Mouse (Mus musculus): ENCODE measurements at regions not wholly inside any gene's neighbourhood (a gene's known extent, or its start where the extent isn't known, plus 50 kb on each side); places are given as distances from the start of the nearest gene placed in this dataset.

- no peak overlapping the region for H3K27ac ChIP-seq (ENCODE audit: insufficient read depth, low read depth)
- no peak overlapping the region for H3K4me2 ChIP-seq (ENCODE audit: insufficient read depth, low read depth, poor library complexity, severe bottlenecking)
- no peaks in the 10 kb centered on the region for H3K27me3 ChIP-seq (replicated peaks)
- H3K9me3 ChIP-seq (replicated peaks; ENCODE audit: low read length) = no peaks in the 10 kb centered on the region
- no peaks in the 10 kb centered on the region for H3K4me1 ChIP-seq (ENCODE audit: control insufficient read depth in 1 of 2, insufficient read depth in 2 of 2)
- H3K4me3 ChIP-seq (replicated peaks in 1 of 3; ENCODE audit: low read depth in 2 of 3, low read length in 2 of 3, poor library complexity in 1 of 3) = no peak overlapping the region
- TF ChIP-seq RCOR1 (conservative IDR thresholded peaks at IDR 0.05; ENCODE audit: low read depth, low read length) (no peak), EP300 (IDR thresholded peaks at IDR 0.05; ENCODE audit: low read length) (no peak), POLR2AphosphoS2 (IDR thresholded peaks at IDR 0.05; ENCODE audit: low read depth, low read length) (no peak), USF1 (IDR thresholded peaks at IDR 0.05; ENCODE audit: low read depth, low read length) (no peak), KAT2A (IDR thresholded peaks at IDR 0.05; ENCODE audit: insufficient replicate concordance, low read length) (no peak), UBTF (IDR thresholded peaks at IDR 0.05; ENCODE audit: low read depth, low read length) (no peak), E2F4 (IDR thresholded peaks at IDR 0.05; ENCODE audit: insufficient replicate concordance, low read depth, low read length) (no peak), MXI1 (IDR thresholded peaks at IDR 0.05; ENCODE audit: low read depth, low read length) (no peak), MYC (IDR thresholded peaks at IDR 0.05; ENCODE audit: low read depth, low read length) (no peak), POLR2A (IDR thresholded peaks at IDR 0.05; ENCODE audit: low read depth, low read length) (no peak), NRF1 (IDR thresholded peaks at IDR 0.05; ENCODE audit: low read depth, low read length) (no peak), ZC3H11A (IDR thresholded peaks at IDR 0.05; ENCODE audit: low read depth, low read length) (no peak), RAD21 (IDR thresholded peaks at IDR 0.05; ENCODE audit: low read depth, low read length) (no peak), JUN (IDR thresholded peaks at IDR 0.05; ENCODE audit: insufficient read depth, low read depth, low read length) (no peak), PAX5 (IDR thresholded peaks at IDR 0.05; ENCODE audit: low read length) (no peak), ZMIZ1 (IDR thresholded peaks at IDR 0.05; ENCODE audit: low read depth, low read length) (no peak), BHLHE40 (IDR thresholded peaks at IDR 0.05; ENCODE audit: low read depth, low read length) (no peak), GABPA (IDR thresholded peaks at IDR 0.05; ENCODE audit: insufficient replicate concordance, low read depth, low read length) (no peak)
- in situ Hi-C loops (cut with MboI; ENCODE audit: low pct_ligation_motif_present, low pct_unique_long_range_greater_than_20kb, low sequenced_read_pairs) (no loop called here), dilution Hi-C loops (cut with MboI; ENCODE audit: extremely low pct_ligation_motif_present, extremely low pct_unique_long_range_greater_than_20kb, low sequenced_read_pairs) (no loop called here)
- H3K36me3 ChIP-seq (replicated peaks in 1 of 2; ENCODE audit: control insufficient read depth in 1 of 2, insufficient read depth in 1 of 2, low read length in 1 of 2) = no peaks in the 10 kb centered on the region
- no peak for DNase-seq (ENCODE audit: extremely low read depth)
- H3K9ac ChIP-seq (ENCODE audit: insufficient read depth, low read depth) = no peak overlapping the region
- H3K79me2 ChIP-seq (replicated peaks; ENCODE audit: control insufficient read depth, extremely low read depth, insufficient read depth, poor library complexity, severe bottlenecking) = no peaks in the 10 kb centered on the region
Observed at GRCm38 (mm10) chr5:42884251-42884650, 348.7 kb upstream of the Cpeb2 start.

- H3K4me3 ChIP-seq (replicated peaks in 1 of 3; ENCODE audit: low read depth in 2 of 3, low read length in 2 of 3, poor library complexity in 1 of 3) = no peak overlapping the region
- no peaks in the 10 kb centered on the region for H3K36me3 ChIP-seq (replicated peaks in 1 of 2; ENCODE audit: control insufficient read depth in 1 of 2, insufficient read depth in 1 of 2, low read length in 1 of 2)
- no peak overlapping the region for H3K4me2 ChIP-seq (ENCODE audit: insufficient read depth, low read depth, poor library complexity, severe bottlenecking)
- no peaks in the 10 kb centered on the region for H3K9me3 ChIP-seq (replicated peaks; ENCODE audit: low read length)
- no peaks in the 10 kb centered on the region for H3K27me3 ChIP-seq (replicated peaks)
- H3K79me2 ChIP-seq (replicated peaks; ENCODE audit: control insufficient read depth, extremely low read depth, insufficient read depth, poor library complexity, severe bottlenecking) = no peaks in the 10 kb centered on the region
- no peak overlapping the region for H3K27ac ChIP-seq (ENCODE audit: insufficient read depth, low read depth)
- dilution Hi-C loops (cut with MboI; ENCODE audit: extremely low pct_ligation_motif_present, extremely low pct_unique_long_range_greater_than_20kb, low sequenced_read_pairs) = no loop called here
- TF ChIP-seq CHD2 (IDR thresholded peaks at IDR 0.05; ENCODE audit: low read length) (no peak), JUN (IDR thresholded peaks at IDR 0.05; ENCODE audit: insufficient read depth, low read depth, low read length) (no peak), BHLHE40 (IDR thresholded peaks at IDR 0.05; ENCODE audit: low read depth, low read length) (no peak), NRF1 (IDR thresholded peaks at IDR 0.05; ENCODE audit: low read depth, low read length) (no peak), CHD1 (IDR thresholded peaks at IDR 0.05; ENCODE audit: low read depth, low read length) (no peak), GABPA (IDR thresholded peaks at IDR 0.05; ENCODE audit: insufficient replicate concordance, low read depth, low read length) (no peak), MYC (IDR thresholded peaks at IDR 0.05; ENCODE audit: low read depth, low read length) (no peak), TCF12 (IDR thresholded peaks at IDR 0.05; ENCODE audit: low read depth, low read length) (no peak), EP300 (IDR thresholded peaks at IDR 0.05; ENCODE audit: low read length) (no peak), MEF2A (IDR thresholded peaks at IDR 0.05; ENCODE audit: borderline replicate concordance, low read depth, low read length) (no peak), UBTF (IDR thresholded peaks at IDR 0.05; ENCODE audit: low read depth, low read length) (no peak), ELF1 (IDR thresholded peaks at IDR 0.05; ENCODE audit: low read depth, low read length) (no peak), ZMIZ1 (IDR thresholded peaks at IDR 0.05; ENCODE audit: low read depth, low read length) (no peak), USF1 (IDR thresholded peaks at IDR 0.05; ENCODE audit: low read depth, low read length) (no peak), SMC3 (IDR thresholded peaks at IDR 0.05; ENCODE audit: low read depth, low read length) (no peak), MAFK (IDR thresholded peaks at IDR 0.05; ENCODE audit: insufficient replicate concordance, low read length) (no peak)
- no peaks in the 10 kb centered on the region for H3K4me1 ChIP-seq (ENCODE audit: control insufficient read depth in 1 of 2, insufficient read depth in 2 of 2)
- H3K9ac ChIP-seq (ENCODE audit: insufficient read depth, low read depth) = no peak overlapping the region
- in situ Hi-C loops (cut with MboI; ENCODE audit: low pct_ligation_motif_present, low pct_unique_long_range_greater_than_20kb, low sequenced_read_pairs) = no loop called here
- DNase-seq (ENCODE audit: extremely low read depth) = no peak
Observed at GRCm38 (mm10) chr5:42891890-42892289, 341.1 kb upstream of the Cpeb2 start.
